Mouse (Mus musculus): ENCODE measurements around the gene Pycr2. TPM values are rescaled to one million over a fixed set of nuclear protein-coding genes. Genes with fewer than 3 reads are reported as not detected.

Pycr2 gene
- polyA plus RNA-seq, 1 experiment from 2014 or later, result 162 TPM

GRCm38 (mm10) chr1:180911138-180911537 is 7.0 kb downstream of the Pycr2 start:
- peaks cover 25% of the 10 kb centered on the region for H3K4me1 ChIP-seq (replicated peaks; ENCODE audit: control insufficient read depth, insufficient read depth, low read length)
- H3K27me3 ChIP-seq (replicated peaks; ENCODE audit: control insufficient read depth, insufficient read depth, low read length), result no peaks in the 10 kb centered on the region
- H3K4me3 ChIP-seq (ENCODE audit: low read depth, low read length), result 0 out of 2 replicates have a peak overlapping the region, but pooled peaks have one; percentile 9
- peaks cover 18% of the 10 kb centered on the region for H3K36me3 ChIP-seq (ENCODE audit: control insufficient read depth, insufficient read depth, low read length)
- DNase-seq (ENCODE audit: low spot score), result no peak
- peak overlapping the region; percentile 47 for H3K9ac ChIP-seq (ENCODE audit: low read depth, low read length)
- WGBS, result 44% methylated on average over 8 of the region's 8 CpGs
- H3K27ac ChIP-seq (ENCODE audit: low read depth, low read length), result peak overlapping the region; percentile 36; the same call in 1 of the 2 replicates
- H3K4me2 ChIP-seq, result peak overlapping the region; percentile 62
- no peaks in the 10 kb centered on the region for H3K9me3 ChIP-seq (ENCODE audit: control insufficient read depth, low read length)
- no peak for ATAC-seq (replicated peaks; ENCODE audit: low FRiP score)

- H3K27me3 ChIP-seq (replicated peaks; ENCODE audit: control insufficient read depth, insufficient read depth, low read length), result no peaks in the 10 kb centered on the region
These were observed 7.7 kb downstream of the Pycr2 start for GRCm38 (mm10) chr1:180911653-180912287.

GRCm38 (mm10) chr1:180912792-180913191 is 8.7 kb downstream of the Pycr2 start:
- ATAC-seq (replicated peaks; ENCODE audit: low FRiP score) (no peak), DNase-seq (ENCODE audit: low spot score) (no peak)
- Histone ChIP-seq H3K4me3 (ENCODE audit: low read depth, low read length) (no peak overlapping the region), H3K9ac (ENCODE audit: low read depth, low read length) (no peak overlapping the region), H3K27me3 (replicated peaks; ENCODE audit: control insufficient read depth, insufficient read depth, low read length) (no peaks in the 10 kb centered on the region), H3K4me2 (no peak overlapping the region), H3K9me3 (ENCODE audit: control insufficient read depth, low read length) (no peaks in the 10 kb centered on the region), H3K36me3 (ENCODE audit: control insufficient read depth, insufficient read depth, low read length) (peaks cover 4% of the 10 kb centered on the region; the same call in 1 of the 2 replicates), H3K4me1 (replicated peaks; ENCODE audit: control insufficient read depth, insufficient read depth, low read length) (peaks cover 15% of the 10 kb centered on the region), H3K27ac (ENCODE audit: low read depth, low read length) (no peak overlapping the region)
- WGBS, result 76% methylated on average over 5 of the region's 5 CpGs

More at GRCm38 (mm10) chr1:180911653-180912287, 7.7 kb downstream of the Pycr2 start:
- H3K27ac ChIP-seq (ENCODE audit: low read depth, low read length), result peak overlapping the region; percentile 36
- H3K4me3 ChIP-seq (ENCODE audit: low read depth, low read length), result peak overlapping the region; percentile 9; the same call in 1 of the 2 replicates
- peaks cover 11% of the 10 kb centered on the region for H3K36me3 ChIP-seq (ENCODE audit: control insufficient read depth, insufficient read depth, low read length)
- peak overlapping the region; percentile 47 for H3K9ac ChIP-seq (ENCODE audit: low read depth, low read length)
- H3K4me2 ChIP-seq, result peak overlapping the region; percentile 62
- no peak for DNase-seq (ENCODE audit: low spot score)
- WGBS, result 40% methylated on average over 20 of the region's 20 CpGs
- H3K9me3 ChIP-seq (ENCODE audit: control insufficient read depth, low read length), result no peaks in the 10 kb centered on the region
- H3K4me1 ChIP-seq (replicated peaks; ENCODE audit: control insufficient read depth, insufficient read depth, low read length), result peaks cover 19% of the 10 kb centered on the region
- peak; percentile 62 for ATAC-seq (replicated peaks; ENCODE audit: low FRiP score)

GRCm38 (mm10) chr1:180913797-180914196 is 9.7 kb downstream of the Pycr2 start:
- H3K36me3 ChIP-seq (ENCODE audit: control insufficient read depth, insufficient read depth, low read length), result no peaks in the 10 kb centered on the region
- H3K27ac ChIP-seq (ENCODE audit: low read depth, low read length), result no peak overlapping the region
- H3K9ac ChIP-seq (ENCODE audit: low read depth, low read length), result no peak overlapping the region
- no peak overlapping the region for H3K4me2 ChIP-seq
- H3K27me3 ChIP-seq (replicated peaks; ENCODE audit: control insufficient read depth, insufficient read depth, low read length), result no peaks in the 10 kb centered on the region
- peaks cover 15% of the 10 kb centered on the region for H3K4me1 ChIP-seq (replicated peaks; ENCODE audit: control insufficient read depth, insufficient read depth, low read length)
- whole genome bisulfite sequencing, result 65% methylated on average over 4 of the region's 4 CpGs
- H3K9me3 ChIP-seq (ENCODE audit: control insufficient read depth, low read length), result no peaks in the 10 kb centered on the region
- H3K4me3 ChIP-seq (ENCODE audit: low read depth, low read length), result no peak overlapping the region
- ATAC-seq (replicated peaks; ENCODE audit: low FRiP score) (no peak), DNase-seq (ENCODE audit: low spot score) (no peak)

- Histone ChIP-seq H3K9ac (ENCODE audit: low read depth, low read length) (no peak overlapping the region), H3K4me2 (no peak overlapping the region), H3K4me3 (ENCODE audit: low read depth, low read length) (no peak overlapping the region), H3K4me1 (replicated peaks; ENCODE audit: control insufficient read depth, insufficient read depth, low read length) (peaks cover 12% of the 10 kb centered on the region), H3K27me3 (replicated peaks; ENCODE audit: control insufficient read depth, insufficient read depth, low read length) (no peaks in the 10 kb centered on the region), H3K36me3 (ENCODE audit: control insufficient read depth, insufficient read depth, low read length) (no peaks in the 10 kb centered on the region), H3K9me3 (ENCODE audit: control insufficient read depth, low read length) (no peaks in the 10 kb centered on the region), H3K27ac (ENCODE audit: low read depth, low read length) (no peak overlapping the region)
- 74% methylated on average over 11 of the region's 11 CpGs for WGBS
- DNase-seq (ENCODE audit: low spot score), result no peak
- no peak for ATAC-seq (replicated peaks; ENCODE audit: low FRiP score)
These were observed 12.3 kb downstream of the Pycr2 start for GRCm38 (mm10) chr1:180916425-180916824.

- Histone ChIP-seq H3K27me3 (replicated peaks; ENCODE audit: control insufficient read depth, insufficient read depth, low read length) (no peaks in the 10 kb centered on the region), H3K27ac (ENCODE audit: low read depth, low read length) (no peak overlapping the region), H3K9ac (ENCODE audit: low read depth, low read length) (no peak overlapping the region), H3K36me3 (ENCODE audit: control insufficient read depth, insufficient read depth, low read length) (no peaks in the 10 kb centered on the region), H3K4me3 (ENCODE audit: low read depth, low read length) (no peak overlapping the region), H3K9me3 (ENCODE audit: control insufficient read depth, low read length) (no peaks in the 10 kb centered on the region), H3K4me1 (replicated peaks; ENCODE audit: control insufficient read depth, insufficient read depth, low read length) (peaks cover 7% of the 10 kb centered on the region), H3K4me2 (no peak overlapping the region)
- DNase-seq (ENCODE audit: low spot score) (no peak), ATAC-seq (replicated peaks; ENCODE audit: low FRiP score) (no peak)
- 41% methylated on average over 1 of the region's 1 CpGs for WGBS
These were observed 13.0 kb downstream of the Pycr2 start for GRCm38 (mm10) chr1:180917053-180917452.

- DNase-seq (ENCODE audit: low spot score), result no peak
- no peak overlapping the region for H3K4me2 ChIP-seq
These were observed 15.6 kb downstream of the Pycr2 start for GRCm38 (mm10) chr1:180919686-180920085.

GRCm38 (mm10) chr1:180922273-180923048 is 18.4 kb downstream of the Pycr2 start:
- Histone ChIP-seq H3K4me2 (no peak overlapping the region), H3K4me3 (ENCODE audit: low read depth, low read length) (no peak overlapping the region), H3K27ac (ENCODE audit: low read depth, low read length) (no peak overlapping the region), H3K27me3 (replicated peaks; ENCODE audit: control insufficient read depth, insufficient read depth, low read length) (no peaks in the 10 kb centered on the region), H3K36me3 (ENCODE audit: control insufficient read depth, insufficient read depth, low read length) (no peaks in the 10 kb centered on the region), H3K4me1 (replicated peaks; ENCODE audit: control insufficient read depth, insufficient read depth, low read length) (no peaks in the 10 kb centered on the region), H3K9me3 (ENCODE audit: control insufficient read depth, low read length) (no peaks in the 10 kb centered on the region), H3K9ac (ENCODE audit: low read depth, low read length) (no peak overlapping the region)
- ATAC-seq (replicated peaks; ENCODE audit: low FRiP score) (no peak), DNase-seq (ENCODE audit: low spot score) (no peak)
- WGBS, result 46% methylated on average over 6 of the region's 6 CpGs

More at GRCm38 (mm10) chr1:180919686-180920085, 15.6 kb downstream of the Pycr2 start:
- Histone ChIP-seq H3K4me1 (replicated peaks; ENCODE audit: control insufficient read depth, insufficient read depth, low read length) (no peaks in the 10 kb centered on the region; the same call in 1 of the 2 replicates), H3K27me3 (replicated peaks; ENCODE audit: control insufficient read depth, insufficient read depth, low read length) (no peaks in the 10 kb centered on the region), H3K9ac (ENCODE audit: low read depth, low read length) (no peak overlapping the region), H3K27ac (ENCODE audit: low read depth, low read length) (no peak overlapping the region), H3K4me3 (ENCODE audit: low read depth, low read length) (no peak overlapping the region), H3K9me3 (ENCODE audit: control insufficient read depth, low read length) (no peaks in the 10 kb centered on the region), H3K36me3 (ENCODE audit: control insufficient read depth, insufficient read depth, low read length) (no peaks in the 10 kb centered on the region)
- ATAC-seq (replicated peaks; ENCODE audit: low FRiP score), result peak; percentile 79
- WGBS, result 35% methylated on average over 8 of the region's 8 CpGs

Data from liver, embryonic 11.5 days (tissue).